Mouse (Mus musculus) adrenal gland, postnatal 36 days (tissue): ENCODE measurements around the gene Tor4a. TPM values are rescaled to one million over a fixed set of nuclear protein-coding genes. Genes with fewer than 3 reads are reported as not detected.

Experiments used
- DNase-seq, 2 experiments: peaks; one replicate each; pipeline ENCODE4 v3.0.0; 2021; ENCODE audit warnings: mixed read lengths in 1 of 2
- total RNA-seq, 2 experiments: library from RNA; stranded (reverse); gene quantifications; 2 replicates each; pipeline ENCODE4 v1.2.3; 2021

Tor4a gene
- total RNA-seq, 2 experiments from 2014 or later = 14.0 to 24.8 TPM

DNA sequence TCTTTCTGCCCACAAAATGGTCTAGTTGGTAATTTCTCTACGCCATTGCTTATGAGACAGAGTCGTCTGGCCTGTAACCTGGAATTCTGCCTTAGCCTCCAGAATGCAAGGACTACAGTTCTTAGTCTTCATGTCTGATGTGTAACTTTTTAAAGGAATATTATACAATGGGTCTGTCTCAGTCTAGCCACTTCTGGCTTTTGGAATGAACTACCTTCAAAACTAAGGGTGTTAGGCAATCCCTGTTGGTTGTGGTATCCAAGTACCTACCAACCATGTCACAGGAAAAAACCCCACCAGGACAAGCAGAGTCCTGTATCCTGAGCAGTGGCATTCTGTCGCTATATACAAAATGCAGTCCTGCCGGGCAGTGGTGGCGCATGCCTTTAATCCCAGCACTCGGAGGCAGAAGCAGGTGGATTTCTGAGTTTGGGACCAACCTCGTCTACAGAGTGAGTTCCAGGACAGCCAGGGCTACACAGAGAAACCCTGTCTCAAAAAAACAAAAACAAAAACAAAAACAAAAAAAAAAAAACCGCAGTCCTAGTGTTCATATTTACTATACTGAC lies 29.2 kb upstream of the Tor4a start:
- no peak for DNase-seq

GRCm38 (mm10) chr2:25224766-25225752 lies 28.4 kb upstream of the Tor4a start:
- DNase-seq = peak; percentile 96 to 98

GRCm38 (mm10) chr2:25224492-25224765 lies 27.7 kb upstream of the Tor4a start, which contains the start of gene Tubb4b:
Gene Tubb4b (minus strand): TSS chr2:25224702.
- no peak for DNase-seq

GRCm38 (mm10) chr2:25223681-25224491 lies 27.2 kb upstream of the Tor4a start:
- DNase-seq = peak; percentile 94 to 95

DNA sequence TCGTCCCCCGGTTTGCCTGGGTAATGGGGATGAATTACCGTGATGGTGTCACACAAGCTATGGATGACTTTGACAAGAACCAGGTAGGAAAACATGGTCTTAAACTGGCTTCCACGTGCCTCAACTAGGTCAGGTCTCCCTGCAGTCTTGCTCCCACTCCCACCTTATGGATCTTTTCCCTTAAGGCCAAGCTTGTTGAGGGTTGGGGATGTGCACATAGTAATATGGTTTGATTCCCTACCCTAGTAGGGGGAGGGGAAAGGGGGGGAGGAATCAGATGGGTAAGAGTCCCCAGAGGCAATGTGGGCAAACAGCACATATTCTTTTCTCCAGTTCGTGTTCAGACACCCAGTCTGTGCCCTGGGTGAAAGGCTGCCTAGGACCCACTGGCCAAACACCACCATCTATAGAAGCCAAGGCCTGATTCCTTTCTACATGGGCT lies 24.7 kb upstream of the Tor4a start:
- DNase-seq = no peak

DNA sequence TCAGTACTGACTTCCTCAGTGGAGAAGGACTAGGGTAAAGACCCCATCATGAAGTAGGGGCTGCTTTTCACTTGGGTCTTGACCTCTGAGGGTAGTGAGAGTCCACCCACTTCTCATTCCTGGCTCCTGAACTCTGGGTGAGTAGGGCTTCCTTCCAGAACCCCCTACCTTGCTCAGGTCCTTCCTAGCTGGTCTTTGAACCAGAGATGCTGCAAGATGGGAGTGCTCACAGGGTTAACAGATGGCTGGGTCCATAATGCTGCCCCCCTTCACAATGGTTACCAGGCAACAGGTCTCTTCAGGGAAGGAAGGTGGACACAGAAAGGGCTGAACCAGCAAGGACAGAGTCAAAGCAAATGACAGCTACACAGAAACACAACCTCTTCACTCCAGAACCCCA lies 21.8 kb upstream of the Tor4a start, which contains the start of gene Fam166a:
Fam166a (plus strand) TSS at position 301 of the 400 bp plus-strand sequence.
- DNase-seq = no peak

DNA sequence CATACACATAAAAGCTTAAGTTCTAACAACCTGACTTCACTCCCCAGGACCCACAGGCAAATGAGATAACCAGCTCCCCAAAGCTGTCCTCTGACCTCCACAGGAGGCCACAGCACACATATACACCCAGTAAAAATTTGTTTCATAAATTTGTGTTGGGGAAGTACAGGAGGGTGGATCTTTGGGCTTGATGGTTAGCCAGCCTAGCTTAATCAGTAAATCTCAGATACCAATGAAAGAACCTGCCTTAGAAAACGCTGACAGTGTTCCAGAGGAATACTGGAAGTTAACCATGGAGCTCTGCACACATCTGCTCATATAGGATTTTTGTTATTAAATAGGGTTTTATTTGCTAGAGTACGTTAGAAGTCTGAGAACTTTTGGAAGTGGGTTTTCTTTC lies 21.0 kb upstream of the Tor4a start:
- no peak for DNase-seq

GRCm38 (mm10) chr2:25214444-25214843 lies 17.8 kb upstream of the Tor4a start, which contains the start of gene Stpg3:
Gene Stpg3 (minus strand): TSS chr2:25214637.
- no peak for DNase-seq

DNA sequence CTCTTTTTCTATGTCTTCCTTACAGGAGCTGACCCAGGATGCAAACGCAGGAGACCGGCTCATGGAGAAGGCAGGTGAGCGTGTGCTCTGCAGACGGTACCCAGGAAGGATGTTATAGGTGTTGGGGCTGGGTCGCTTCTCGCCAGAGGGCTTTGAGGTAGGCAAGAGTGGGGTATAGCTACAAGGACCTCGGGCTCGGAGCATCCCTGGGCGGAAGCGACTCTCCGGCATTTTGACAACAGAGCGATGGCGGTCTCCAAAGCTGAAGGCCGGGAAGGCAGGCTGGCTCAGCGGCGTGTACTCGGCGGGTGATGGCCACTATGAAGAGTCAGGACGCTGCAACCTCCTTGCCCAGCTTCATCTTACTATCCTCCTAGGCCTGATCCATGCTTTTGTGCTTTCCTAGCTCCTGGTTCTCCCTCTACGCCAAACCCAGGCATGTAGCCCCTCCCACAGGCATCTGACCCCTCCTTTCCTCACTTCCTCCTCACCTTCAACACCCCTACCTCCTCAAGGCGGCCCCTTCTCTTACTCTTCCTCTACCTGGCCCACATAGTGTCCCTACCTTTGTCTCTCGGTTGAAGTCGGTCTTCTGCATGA lies 16.7 kb upstream of the Tor4a start:
- DNase-seq = no peak

DNA sequence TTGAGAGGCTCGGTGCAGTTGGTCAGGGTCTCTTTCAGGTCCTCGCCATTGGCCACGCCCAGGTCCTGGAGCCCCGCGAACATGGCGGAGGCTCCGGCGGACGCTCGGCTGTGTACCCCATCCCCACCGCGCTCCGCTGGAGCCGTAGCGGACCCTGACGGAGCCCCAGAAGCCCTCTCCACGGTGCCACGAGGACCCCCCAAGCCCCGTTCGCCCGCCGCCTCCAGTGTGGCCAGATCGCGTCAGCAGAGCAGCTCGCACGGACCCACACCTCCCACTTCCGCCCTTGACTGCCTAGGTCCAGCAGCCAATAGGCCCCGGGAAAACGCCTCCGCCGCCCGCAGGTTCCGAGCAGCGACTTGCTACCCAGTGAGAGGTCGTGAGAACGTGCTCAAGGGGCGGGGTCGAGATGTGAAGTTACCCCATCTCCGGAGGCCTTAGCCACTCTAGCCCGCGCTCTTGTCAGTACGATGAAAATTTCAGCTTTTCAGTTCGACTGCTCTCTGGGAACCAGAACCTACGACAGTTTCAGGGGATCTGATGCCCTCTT lies 14.5 kb upstream of the Tor4a start, which contains the start of gene Nelfb:
Nelfb (minus strand) TSS at position 369 of the 550 bp plus-strand sequence.
- peak; percentile 92 to 93 for DNase-seq

GRCm38 (mm10) chr2:25210686-25211085 lies 14.0 kb upstream of the Tor4a start:
- no peak for DNase-seq

DNA sequence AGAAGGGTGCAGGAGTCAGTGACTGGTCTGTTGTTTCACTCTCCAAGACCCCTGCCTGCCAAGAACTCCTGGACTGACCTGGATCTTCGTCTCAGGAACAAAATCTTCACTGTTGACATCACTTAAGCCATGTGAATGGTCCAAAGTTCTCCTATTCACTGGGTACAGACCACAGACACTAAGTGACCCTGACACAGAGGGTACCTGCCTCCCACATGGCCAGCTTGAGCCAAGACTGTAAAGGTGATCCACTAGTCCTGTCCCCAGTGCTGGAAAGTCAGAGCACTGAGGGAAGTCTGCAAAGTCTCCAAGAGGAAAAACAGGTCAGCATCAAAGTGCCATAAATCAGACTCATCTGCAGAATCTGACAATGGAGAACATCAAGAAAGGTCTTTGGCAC lies 10.9 kb upstream of the Tor4a start:
- DNase-seq = no peak

DNA sequence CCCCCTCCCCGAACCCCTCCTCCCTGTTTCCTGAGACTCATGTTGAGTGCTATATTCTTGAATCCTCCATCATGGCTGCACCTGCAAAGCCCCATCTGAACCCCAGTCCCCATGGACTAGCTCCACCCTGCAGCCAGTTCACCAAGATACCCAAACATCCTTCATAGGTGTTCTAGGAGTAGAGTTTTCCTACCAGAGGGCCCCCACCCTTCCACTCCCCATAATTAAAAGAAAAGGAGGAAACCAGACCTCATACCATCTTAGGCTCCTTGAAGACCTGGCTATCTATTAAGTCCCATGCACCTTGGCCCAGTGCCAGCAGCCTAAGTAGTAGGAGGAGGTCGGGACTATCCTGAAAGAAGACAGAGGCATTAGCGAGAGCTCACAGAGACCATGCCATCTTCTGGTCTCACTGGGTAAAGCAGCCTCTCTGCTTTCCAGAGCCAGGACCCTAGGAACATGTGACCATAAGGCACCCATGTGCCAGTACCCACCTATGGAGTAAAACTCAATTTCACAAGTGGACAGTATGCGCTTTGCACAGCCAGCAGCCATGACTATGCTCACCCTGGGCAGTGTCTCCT lies 7.0 kb upstream of the Tor4a start:
- DNase-seq = peak in 1 of 2 experiments; percentile 33

DNA sequence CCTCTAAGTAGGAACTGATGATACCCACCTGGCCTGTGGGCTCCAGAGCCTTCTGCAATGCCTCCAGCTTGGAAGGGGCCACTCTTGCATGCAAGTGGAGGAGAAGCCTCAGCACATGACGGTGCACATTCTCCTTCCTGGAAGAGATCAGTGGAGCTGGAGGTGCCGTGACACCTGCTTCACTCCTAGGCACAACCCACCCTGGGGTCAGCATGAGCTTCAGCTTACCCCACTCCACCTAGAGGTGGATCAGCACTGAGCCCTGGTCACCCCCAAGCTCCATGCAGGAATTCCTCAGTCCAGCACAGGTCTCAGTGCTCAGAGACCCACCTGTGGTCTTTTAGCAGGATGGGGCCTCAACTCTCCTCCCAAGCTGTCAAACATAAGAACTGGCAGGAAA lies 3.9 kb upstream of the Tor4a start:
- DNase-seq = no peak

GRCm38 (mm10) chr2:25197946-25198345 lies 1.3 kb upstream of the Tor4a start:
- DNase-seq = no peak

DNA sequence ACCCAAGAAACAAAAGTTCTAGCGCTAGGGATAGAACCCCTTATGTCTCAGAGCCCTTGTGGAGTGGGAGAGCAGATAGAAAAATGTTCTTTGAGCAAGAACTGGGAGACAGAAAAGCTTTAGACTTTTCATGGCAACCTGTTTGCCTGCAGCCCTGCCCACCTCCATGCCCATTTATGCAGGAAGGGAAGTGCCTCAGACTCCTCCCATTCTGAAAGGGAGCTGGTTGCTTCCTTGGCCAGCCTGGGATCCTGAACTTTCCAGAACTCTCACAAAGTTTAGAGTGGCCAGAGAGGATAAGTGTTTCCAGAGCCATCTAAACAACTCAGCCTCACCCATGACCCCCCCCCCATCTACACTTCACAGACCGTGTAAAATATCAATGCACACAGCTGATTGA lies 505 bp upstream of the Tor4a start:
- no peak for DNase-seq

- peak; percentile 82 to 86 for DNase-seq
Observed at GRCm38 (mm10) chr2:25195211-25196156, 1.2 kb downstream of the Tor4a start.

DNA sequence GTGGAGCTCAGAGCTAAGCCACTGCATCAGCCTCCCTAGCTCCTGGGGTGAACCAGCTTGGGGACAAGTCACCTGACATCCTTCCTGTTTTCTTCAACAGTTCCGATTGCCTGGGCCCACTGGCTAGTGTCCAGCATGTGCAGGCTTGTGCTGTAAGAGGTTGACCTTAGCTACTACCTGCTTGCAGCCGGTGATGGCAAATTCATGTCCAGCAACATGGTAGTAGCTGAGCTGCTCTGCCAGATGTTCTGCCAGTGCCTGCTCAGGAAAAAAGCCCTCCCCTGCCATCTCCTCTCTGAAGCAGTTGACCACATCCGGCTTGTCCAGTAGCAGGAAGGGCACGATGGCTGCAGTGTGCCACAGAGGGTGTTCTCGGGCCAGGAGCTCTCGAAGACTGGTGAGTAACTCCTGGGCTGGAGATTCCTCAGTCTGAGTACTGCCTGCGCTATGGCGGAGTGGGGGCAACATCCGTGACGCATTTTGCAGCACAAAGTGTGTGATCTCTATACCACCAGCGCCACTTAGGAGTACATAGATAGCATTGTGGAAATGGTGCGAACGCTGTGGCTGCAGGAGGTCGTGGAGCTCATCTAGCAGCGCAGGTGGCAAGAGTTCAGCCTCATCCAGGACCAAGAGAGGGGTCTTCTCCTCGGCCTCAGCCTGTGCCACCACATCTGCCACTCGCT lies 2.1 kb downstream of the Tor4a start:
- DNase-seq = no peak

- no peak for DNase-seq
Observed at GRCm38 (mm10) chr2:25194006-25194405, 2.7 kb downstream of the Tor4a start.
